Mouse (Mus musculus) embryonic facial prominence, embryonic 14.5 days (tissue): ENCODE data around the gene Fcer1g. TPM values are rescaled to one million over a fixed set of nuclear protein-coding genes. Genes with fewer than 3 reads are reported as not detected.

Source experiments
- ATAC-seq: fragments of 200-750 bp; cut with Nextera tagmentation; 2 replicates; pipeline ENCODE4 v1.8.0; 2017; ENCODE audit warnings: low read depth, moderate number of reproducible peaks, moderate TSS enrichment
- DNase-seq: peaks from one replicate; pipeline ENCODE4 v3.0.0-alpha.2; 2015; ENCODE audit warnings: low spot score
- H3K27ac ChIP-seq: fragments of 300-500 bp; sonication (generic); replicated peaks from 2 replicates; pipeline ENCODE4 v1.5.1; 2014; ENCODE audit warnings: low read depth, mild to moderate bottlenecking, low read length, moderate library complexity
- H3K27me3 ChIP-seq: fragments of 300-500 bp; sonication (generic); replicated peaks from 2 replicates; pipeline ENCODE4 v1.6.1; 2014; ENCODE audit warnings: low read length; ENCODE audit not compliant: control insufficient read depth, insufficient read depth
- H3K36me3 ChIP-seq: fragments of 300-500 bp; sonication (generic); 2 replicates; pipeline ENCODE4 v1.6.1; 2014; ENCODE audit warnings: low read length, mixed read lengths; ENCODE audit not compliant: control insufficient read depth, insufficient read depth
- H3K4me1 ChIP-seq: fragments of 300-500 bp; sonication (generic); 2 replicates; pipeline ENCODE4 v1.6.1; 2014; ENCODE audit warnings: antibody characterized with exemption, low read length; ENCODE audit not compliant: control insufficient read depth, insufficient read depth
- H3K4me2 ChIP-seq: fragments of 300-500 bp; sonication (generic); 2 replicates; pipeline ENCODE4 v1.6.1; 2014; ENCODE audit warnings: low read depth, mild to moderate bottlenecking, low read length, moderate library complexity, mixed read lengths
- H3K4me3 ChIP-seq: fragments of 300-500 bp; sonication (generic); 2 replicates; pipeline ENCODE4 v1.5.1; 2014; ENCODE audit warnings: low read depth, mild to moderate bottlenecking, low read length
- H3K9ac ChIP-seq: fragments of 300-500 bp; sonication (generic); 2 replicates; pipeline ENCODE4 v1.6.1; 2014; ENCODE audit warnings: low read depth, mild to moderate bottlenecking, low read length, moderate library complexity, mixed read lengths
- H3K9me3 ChIP-seq: fragments of 300-500 bp; sonication (generic); 2 replicates; pipeline ENCODE4 v1.6.1; 2016; ENCODE audit warnings: low read length; ENCODE audit not compliant: control insufficient read depth
- WGBS: fragments of 180-500 bp; shearing (Covaris S2); extraction: QIAGEN DNeasy Blood & Tissue Kit; methylation state at CpG from one replicate; pipeline ENCODE4 v1.1.7; 2014; 5-methylcytosine and 5-hydroxymethylcytosine counted together
- polyA plus RNA-seq: library from polyadenylated mRNA; unstranded; fragments of >200 nt; fragmentation: Nextera tagmentation; extraction: Ambion mirVana; gene quantifications from 2 replicates; pipeline ENCODE4 v1.2.1, GENCODE M21; 2014

Fcer1g gene
- polyA plus RNA-seq, 1 experiment from 2014 or later = 100 TPM

DNA sequence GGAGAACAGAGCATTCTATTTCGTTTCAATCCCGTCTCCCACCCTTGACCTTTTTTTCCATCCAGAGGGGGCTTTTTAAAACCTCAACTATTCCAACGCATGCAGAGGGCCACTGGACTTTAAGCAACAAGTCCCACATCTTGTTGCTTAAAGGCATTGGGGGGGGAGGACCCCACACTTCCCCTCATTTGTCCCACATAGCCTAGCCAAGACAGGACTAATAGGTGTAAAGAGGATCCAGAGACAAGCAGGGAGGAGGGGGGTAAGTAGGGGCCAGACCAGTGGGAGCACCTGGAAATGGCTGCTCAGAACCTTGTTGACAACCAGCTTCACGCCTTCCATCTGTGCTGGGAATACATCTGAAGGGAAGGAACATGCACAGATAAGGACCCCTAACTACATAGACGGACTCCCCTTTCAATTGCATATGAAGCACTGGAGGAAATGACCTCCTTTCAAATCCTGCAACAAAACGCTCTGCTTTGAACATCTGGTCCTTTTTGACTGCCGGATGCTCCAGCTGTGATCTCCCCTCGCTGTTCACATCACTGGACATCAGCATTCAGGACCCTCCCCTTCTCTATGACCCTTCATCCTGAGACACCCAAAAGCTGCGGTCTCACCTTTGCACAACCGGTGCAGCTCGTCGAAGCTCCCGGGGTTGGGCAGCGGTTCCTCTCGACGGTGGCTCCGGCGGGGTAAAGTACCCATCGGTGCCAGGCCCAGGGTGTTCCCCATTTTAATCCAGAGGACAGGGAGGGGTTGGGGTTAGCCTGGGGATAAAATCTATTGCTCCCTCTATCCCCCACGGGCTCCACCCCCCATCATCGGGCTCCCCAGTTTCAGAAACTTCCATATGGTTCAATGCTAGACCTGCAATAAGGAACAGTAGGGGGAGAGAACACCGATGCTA lies 12.6 kb downstream of the Fcer1g start:
- no peaks in the 10 kb centered on the region for H3K9me3 ChIP-seq
- ATAC-seq = no peak
- H3K4me2 ChIP-seq = peak overlapping the region; percentile 84
- peak overlapping the region; percentile 52 for H3K4me3 ChIP-seq
- 0 out of 2 replicates have a peak, but pooled peaks cover 8% of the 10 kb centered on the region for H3K4me1 ChIP-seq
- H3K27ac ChIP-seq = no peak overlapping the region; the same call in 1 of the 2 replicates
- H3K36me3 ChIP-seq = peaks cover 18% of the 10 kb centered on the region
- H3K27me3 ChIP-seq = no peaks in the 10 kb centered on the region
- no peak for DNase-seq
- peak overlapping the region; percentile 61 for H3K9ac ChIP-seq
- 7% methylated on average over 22 of the region's 22 CpGs for WGBS

DNA sequence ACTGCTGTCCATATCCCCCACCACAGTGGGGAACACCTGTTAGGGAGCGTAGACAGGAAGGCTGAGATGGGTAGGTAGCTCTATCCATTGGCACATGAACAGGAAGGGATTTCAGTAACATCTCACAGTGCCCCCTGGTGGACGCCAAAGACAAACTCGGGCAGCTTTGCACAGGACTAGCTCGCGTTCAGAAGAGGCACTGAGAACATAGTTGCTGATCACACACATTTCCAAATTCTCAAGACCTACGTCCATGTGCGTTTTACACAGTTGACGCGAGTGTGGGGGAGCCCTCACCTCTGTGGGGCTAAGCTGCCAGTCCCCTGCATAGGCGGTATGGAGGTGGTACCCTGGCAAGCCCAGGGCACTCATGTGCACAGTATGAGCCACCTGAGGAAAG lies 13.3 kb downstream of the Fcer1g start:
- ATAC-seq = peak; percentile 19; the same call in 1 of the 2 replicates
- H3K27me3 ChIP-seq = no peaks in the 10 kb centered on the region
- peak overlapping the region; percentile 52; the same call in 1 of the 2 replicates for H3K4me3 ChIP-seq
- H3K36me3 ChIP-seq = peaks cover 18% of the 10 kb centered on the region
- WGBS = 6% methylated on average over 10 of the region's 10 CpGs
- H3K27ac ChIP-seq = no peak overlapping the region
- 0 out of 2 replicates have a peak, but pooled peaks cover 8% of the 10 kb centered on the region for H3K4me1 ChIP-seq
- peak; percentile 88 for DNase-seq
- no peak overlapping the region for H3K9ac ChIP-seq
- no peaks in the 10 kb centered on the region for H3K9me3 ChIP-seq
- H3K4me2 ChIP-seq = peak overlapping the region; percentile 84

DNA sequence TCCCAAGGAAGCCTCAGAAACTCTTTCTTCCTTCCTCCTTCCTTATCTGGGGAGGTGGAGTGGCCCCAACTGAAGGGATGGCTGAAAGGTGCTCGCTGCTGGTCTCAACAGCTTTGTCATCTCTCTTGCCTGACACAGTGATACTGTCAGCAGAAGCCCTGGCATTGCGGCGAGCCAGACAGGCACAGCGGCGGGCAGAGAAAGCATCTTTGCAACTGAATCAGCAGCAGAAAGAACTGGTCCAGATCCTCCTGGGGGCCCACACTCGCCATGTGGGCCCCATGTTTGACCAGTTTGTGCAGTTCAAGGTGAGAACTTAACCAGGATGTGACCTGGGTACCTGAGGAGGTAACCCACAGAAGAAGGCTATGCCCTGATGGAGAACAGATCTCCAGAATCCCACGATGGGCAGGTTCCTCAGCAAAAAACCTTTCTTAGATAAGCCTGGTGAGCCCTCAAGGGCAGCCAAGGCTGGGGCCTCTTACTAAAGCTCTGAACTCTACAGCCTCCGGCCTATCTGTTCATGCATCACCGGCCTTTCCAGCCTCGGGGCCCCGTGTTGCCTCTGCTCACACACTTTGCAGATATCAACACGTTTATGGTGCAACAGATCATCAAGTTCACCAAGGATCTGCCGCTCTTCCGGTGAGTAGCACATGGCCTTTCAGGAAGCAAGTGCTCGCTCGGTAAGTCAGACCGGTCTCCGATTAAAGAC lies 17.8 kb downstream of the Fcer1g start:
- no peak overlapping the region for H3K27ac ChIP-seq
- H3K4me2 ChIP-seq = no peak overlapping the region
- peaks cover 18% of the 10 kb centered on the region for H3K36me3 ChIP-seq
- ATAC-seq = no peak
- 85% methylated on average over 18 of the region's 18 CpGs for WGBS
- no peak for DNase-seq
- H3K9me3 ChIP-seq = no peaks in the 10 kb centered on the region
- no peak overlapping the region for H3K4me3 ChIP-seq
- H3K9ac ChIP-seq = no peak overlapping the region
- 0 out of 2 replicates have a peak, but pooled peaks cover 5% of the 10 kb centered on the region for H3K4me1 ChIP-seq
- H3K27me3 ChIP-seq = no peaks in the 10 kb centered on the region

DNA sequence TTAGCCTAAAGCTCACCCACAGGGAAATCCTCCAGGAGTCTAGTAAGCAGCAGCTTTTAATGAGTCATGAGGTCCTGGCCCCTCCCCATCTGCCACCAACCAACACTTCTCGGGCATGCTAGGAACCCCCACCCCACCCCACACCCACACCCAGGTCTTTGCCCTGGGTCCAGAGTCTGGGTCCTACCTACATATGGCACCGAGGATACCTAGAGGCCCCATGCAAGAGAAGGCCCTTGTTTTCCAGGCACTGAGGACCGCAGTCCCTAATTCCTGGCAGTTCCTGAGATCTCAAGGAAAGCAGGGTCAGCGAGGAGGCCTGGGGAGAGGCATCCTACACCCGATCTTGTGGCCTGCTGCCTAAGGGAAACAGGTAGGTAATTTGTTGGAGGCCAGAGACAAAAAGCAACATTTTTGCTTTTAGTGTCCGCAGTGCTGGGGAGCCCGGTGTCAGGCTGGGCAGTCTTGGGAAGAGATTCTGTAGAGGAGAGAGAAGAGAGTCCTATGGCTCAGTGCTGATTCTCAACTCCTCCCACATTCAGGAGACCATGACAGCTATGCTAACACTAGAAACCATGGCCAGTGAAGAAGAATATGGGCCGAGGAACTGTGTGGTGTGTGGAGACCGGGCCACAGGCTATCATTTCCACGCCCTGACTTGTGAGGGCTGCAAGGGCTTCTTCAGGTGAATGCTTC lies 20.2 kb downstream of the Fcer1g start, which contains the start of gene Nr1i3:
Gene Nr1i3 (plus strand): TSS at position 170 of the 696 bp plus-strand sequence.
- Histone ChIP-seq H3K9me3 (no peaks in the 10 kb centered on the region), H3K4me3 (no peak within 1 kb of the TSS), H3K36me3 (peaks cover 3% of the 10 kb centered on the region; the same call in 1 of the 2 replicates), H3K9ac (no peak within 1 kb of the TSS), H3K4me2 (no peak within 1 kb of the TSS), H3K4me1 (no peaks in the 10 kb centered on the region), H3K27me3 (no peaks in the 10 kb centered on the region), H3K27ac (no peak within 1 kb of the TSS)
- WGBS = 68% methylated on average over 10 of the region's 10 CpGs
- ATAC-seq (no peak), DNase-seq (no peak)

GRCm38 (mm10) chr1:171212854-171213253 lies 21.3 kb downstream of the Fcer1g start:
- peaks cover 3% of the 10 kb centered on the region; the same call in 1 of the 2 replicates for H3K36me3 ChIP-seq
- WGBS = 40% methylated on average over 3 of the region's 3 CpGs
- no peak overlapping the region for H3K4me2 ChIP-seq
- DNase-seq = no peak
- ATAC-seq = no peak
- H3K27ac ChIP-seq = no peak overlapping the region
- H3K9ac ChIP-seq = no peak overlapping the region
- H3K9me3 ChIP-seq = no peaks in the 10 kb centered on the region
- H3K4me3 ChIP-seq = no peak overlapping the region
- no peaks in the 10 kb centered on the region for H3K4me1 ChIP-seq
- no peaks in the 10 kb centered on the region for H3K27me3 ChIP-seq

DNA sequence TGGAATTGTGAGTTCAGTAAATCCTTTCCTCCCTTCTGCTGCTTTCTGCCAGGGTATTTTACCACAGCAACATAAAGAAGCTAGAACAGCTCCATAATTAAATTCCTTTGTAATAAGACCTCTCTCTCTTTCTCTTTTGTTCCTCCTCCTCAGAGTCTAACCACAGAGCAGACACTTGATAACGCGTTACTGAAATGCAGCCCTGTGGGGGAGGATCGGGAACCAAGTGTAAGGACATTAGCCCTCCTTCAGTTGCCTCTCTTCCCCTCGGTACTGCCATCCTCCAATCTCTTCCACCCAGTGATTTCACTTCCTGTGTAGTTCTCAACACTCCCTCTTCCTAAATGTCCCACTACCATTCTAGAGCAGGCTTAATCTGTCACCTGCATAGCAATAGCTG lies 24.8 kb downstream of the Fcer1g start:
- WGBS = 9% methylated on average over 4 of the region's 4 CpGs
- H3K27ac ChIP-seq = no peak overlapping the region
- no peaks in the 10 kb centered on the region for H3K36me3 ChIP-seq
- no peak overlapping the region for H3K9ac ChIP-seq
- no peak overlapping the region for H3K4me2 ChIP-seq
- no peaks in the 10 kb centered on the region for H3K4me1 ChIP-seq
- no peak for DNase-seq
- H3K9me3 ChIP-seq = no peaks in the 10 kb centered on the region
- ATAC-seq = peak; percentile 62; the same call in 1 of the 2 replicates
- H3K4me3 ChIP-seq = no peak overlapping the region
- H3K27me3 ChIP-seq = no peaks in the 10 kb centered on the region; the same call in 1 of the 2 replicates

- no peaks in the 10 kb centered on the region for H3K36me3 ChIP-seq
- no peak for ATAC-seq
- WGBS = 78% methylated on average over 6 of the region's 6 CpGs
Observed at GRCm38 (mm10) chr1:171205704-171206493, 28.3 kb downstream of the Fcer1g start.

More at GRCm38 (mm10) chr1:171205704-171206493, 28.3 kb downstream of the Fcer1g start:
- H3K4me1 ChIP-seq = no peaks in the 10 kb centered on the region
- no peaks in the 10 kb centered on the region for H3K9me3 ChIP-seq
- H3K9ac ChIP-seq = no peak overlapping the region
- no peak overlapping the region for H3K27ac ChIP-seq
- no peak overlapping the region for H3K4me3 ChIP-seq
- no peak for DNase-seq
- no peak overlapping the region for H3K4me2 ChIP-seq
- H3K27me3 ChIP-seq = no peaks in the 10 kb centered on the region; the same call in 1 of the 2 replicates
